Mouse (Mus musculus) lung, postnatal 4 days (tissue): Measurements from ENCODE around the gene Trib3.
"Not testable (repeated sequence)": the region's sequence is repeated elsewhere in the genome, so short reads cannot be mapped to it uniquely, and the experiment has no call there.

Experiments used
- DNase-seq, 2 experiments: peaks; one replicate each; pipeline ENCODE4 v3.0.0; 2021

The Trib3 gene

GRCm38 (mm10) chr2:152305480-152305879 is 38.4 kb downstream of the Trib3 start:
- no peak for DNase-seq

DNA sequence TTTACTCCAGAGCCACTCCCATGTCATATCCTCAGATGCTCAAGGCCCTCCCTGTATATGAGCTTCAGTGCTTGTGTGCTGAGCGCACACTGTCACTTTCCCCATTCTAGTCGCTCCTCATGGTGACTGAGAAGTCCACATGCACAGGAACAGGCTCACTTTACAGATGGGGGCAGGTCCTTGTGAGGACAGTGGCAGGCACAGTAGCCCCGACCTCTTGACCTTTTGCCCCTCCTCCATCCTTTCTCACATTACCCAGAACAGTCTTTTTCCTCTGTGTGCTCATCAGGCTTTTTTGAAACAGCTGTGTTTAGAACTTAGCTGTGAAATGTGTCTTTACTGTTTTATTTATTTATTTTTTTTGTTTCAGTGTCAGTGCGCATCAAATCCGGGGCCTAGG is 40.1 kb downstream of the Trib3 start:
- DNase-seq = no peak

DNA sequence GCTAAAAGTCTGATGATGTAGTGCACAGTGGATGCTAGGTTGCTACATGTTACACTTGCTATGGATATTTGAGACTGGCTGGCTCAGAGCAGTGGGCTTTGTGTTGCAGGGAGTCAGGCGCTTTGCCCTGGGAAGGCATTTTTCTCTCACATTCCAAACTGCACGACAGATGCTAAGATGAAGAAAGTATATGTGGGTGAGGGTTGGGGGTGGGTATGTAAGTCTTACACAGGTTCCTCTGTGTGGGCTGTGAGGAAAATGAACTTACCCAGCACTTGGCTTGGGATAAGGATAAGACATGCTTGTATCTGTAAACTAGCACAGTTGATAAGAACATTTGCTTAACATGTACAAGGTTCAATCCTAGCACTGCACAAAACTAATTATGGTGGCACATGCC is 41.0 kb downstream of the Trib3 start:
- DNase-seq = no peak

GRCm38 (mm10) chr2:152294541-152294940 is 49.3 kb downstream of the Trib3 start:
- no peak for DNase-seq

GRCm38 (mm10) chr2:152293727-152294475 is 49.9 kb downstream of the Trib3 start, which contains the start of gene Tbc1d20:
Tbc1d20 (plus strand) TSS chr2:152293828.
- peak; percentile 92 to 95 for DNase-seq

- DNase-seq = no peak
Observed at GRCm38 (mm10) chr2:152293179-152293726, 50.6 kb downstream of the Trib3 start.

DNA sequence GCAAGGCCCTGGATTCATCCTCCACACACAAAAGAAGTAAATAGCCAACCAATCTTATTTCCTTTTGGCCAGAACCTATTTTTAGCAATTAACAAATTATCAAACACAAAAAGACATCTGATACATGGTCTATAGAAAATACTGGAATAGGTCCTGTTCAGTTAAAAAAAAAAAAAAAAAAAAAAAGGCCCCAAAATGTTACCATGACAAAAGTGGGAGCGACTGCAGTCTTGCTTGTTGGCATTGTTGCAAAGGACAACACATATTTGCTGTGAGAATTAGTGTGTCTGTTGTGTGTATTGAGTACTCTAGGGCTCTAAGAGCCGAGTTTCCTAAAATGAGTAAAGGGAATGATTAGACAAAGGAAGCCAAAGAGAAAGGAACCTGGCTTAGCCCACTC is 51.4 kb downstream of the Trib3 start:
- DNase-seq = no peak

- not testable (repeated sequence) for DNase-seq
Observed at GRCm38 (mm10) chr2:152289623-152290022, 54.2 kb downstream of the Trib3 start.

- no peak for DNase-seq
Observed at GRCm38 (mm10) chr2:152288046-152288445, 55.8 kb downstream of the Trib3 start.

- DNase-seq = no peak
Observed at GRCm38 (mm10) chr2:152287560-152287959, 56.3 kb downstream of the Trib3 start.
